Mouse (Mus musculus) CH12.LX (cell line): ENCODE results near the gene 2210408I21Rik. TPM values are rescaled to one million over a fixed set of nuclear protein-coding genes. Genes with fewer than 3 reads are reported as not detected.

Source experiments
- DNase-seq: peaks from one replicate; pipeline ENCODE4 v3.0.0-alpha.2; 2013; ENCODE audit errors: extremely low read depth
- H3K27ac ChIP-seq: 2 replicates; pipeline ENCODE4 v1.5.1; 2012; ENCODE audit warnings: low read depth, mild to moderate bottlenecking, control low read depth, moderate library complexity; ENCODE audit not compliant: insufficient read depth
- H3K27me3 ChIP-seq: replicated peaks from 2 replicates; pipeline ENCODE3; 2012; ENCODE audit warnings: inconsistent platforms
- H3K36me3 ChIP-seq, 2 experiments: replicated peaks in 1 of 2; 2 replicates each; pipeline versions ENCODE3 to v1.6.1; 2012; ENCODE audit warnings: inconsistent platforms in 1 of 2, low read length in 1 of 2, mild to moderate bottlenecking in 1 of 2, mixed read lengths in 1 of 2, moderate library complexity in 1 of 2; ENCODE audit not compliant: control insufficient read depth in 1 of 2, insufficient read depth in 1 of 2
- H3K4me1 ChIP-seq, 2 experiments: 2 replicates each; pipeline ENCODE4 v1.6.1; 2012; ENCODE audit warnings: inconsistent platforms in 1 of 2, moderate library complexity in 1 of 2; ENCODE audit not compliant: insufficient read depth in 2 of 2, control insufficient read depth in 1 of 2
- H3K4me2 ChIP-seq: 2 replicates; pipeline ENCODE4 v1.6.1; 2012; ENCODE audit warnings: low read depth, mild to moderate bottlenecking, control low read depth; ENCODE audit not compliant: poor library complexity, insufficient read depth, severe bottlenecking
- H3K4me3 ChIP-seq, 3 experiments: fragments of 150-350 bp in 1 of 3; sonication (generic) in 1 of 3; replicated peaks in 1 of 3; 2 replicates each; pipeline versions ENCODE3 to v1.5.1; 2011 to 2012; ENCODE audit warnings: low read depth in 2 of 3, low read length in 2 of 3, mild to moderate bottlenecking in 2 of 3, moderate library complexity in 2 of 3, control low read depth in 1 of 3, improper control_type of control experiment in 1 of 3, inconsistent platforms in 1 of 3, mixed read lengths in 1 of 3; ENCODE audit not compliant: poor library complexity in 1 of 3
- H3K79me2 ChIP-seq: replicated peaks from 2 replicates; pipeline ENCODE4 v1.6.1; 2012; ENCODE audit warnings: mild to moderate bottlenecking, moderate library complexity; ENCODE audit not compliant: control insufficient read depth, poor library complexity, insufficient read depth, severe bottlenecking; ENCODE audit errors: extremely low read depth
- H3K9ac ChIP-seq: 2 replicates; pipeline ENCODE4 v1.6.1; 2012; ENCODE audit warnings: low read depth, mild to moderate bottlenecking, control low read depth, moderate library complexity; ENCODE audit not compliant: insufficient read depth
- H3K9me3 ChIP-seq: replicated peaks from 2 replicates; pipeline ENCODE3; 2012; ENCODE audit warnings: low read length, inconsistent platforms, mixed read lengths
- BHLHE40 ChIP-seq: IDR thresholded peaks from 2 replicates; pipeline ENCODE4 v1.6.1; 2011; ENCODE audit warnings: mild to moderate bottlenecking, low read depth, low read length, improper control_type of control experiment
- CHD2 ChIP-seq: IDR thresholded peaks from 2 replicates; pipeline ENCODE4 v1.6.1; 2011; ENCODE audit warnings: low read length, improper control_type of control experiment
- E2F4 ChIP-seq: IDR thresholded peaks from 2 replicates; pipeline ENCODE4 v1.6.1; 2011; ENCODE audit warnings: low read depth, low read length, improper control_type of control experiment; ENCODE audit not compliant: insufficient replicate concordance
- ELF1 ChIP-seq: IDR thresholded peaks from 2 replicates; pipeline ENCODE4 v1.6.1; 2014; ENCODE audit warnings: low read depth, mild to moderate bottlenecking, inconsistent platforms, low read length, improper control_type of control experiment
- HCFC1 ChIP-seq: IDR thresholded peaks from 2 replicates; pipeline ENCODE4 v1.6.1; 2012; ENCODE audit warnings: low read depth, mild to moderate bottlenecking, inconsistent platforms, low read length, improper control_type of control experiment
- JUN ChIP-seq: IDR thresholded peaks from 2 replicates; pipeline ENCODE4 v1.6.1; 2011; ENCODE audit warnings: low read depth, mild to moderate bottlenecking, low read length, improper control_type of control experiment, moderate library complexity; ENCODE audit not compliant: insufficient read depth
- JUND ChIP-seq: conservative IDR thresholded peaks from 2 replicates; pipeline ENCODE4 v1.6.1; 2011; ENCODE audit warnings: low read depth, low read length, improper control_type of control experiment
- MAFK ChIP-seq: IDR thresholded peaks from 2 replicates; pipeline ENCODE4 v1.6.1; 2011; ENCODE audit warnings: low read length, improper control_type of control experiment; ENCODE audit not compliant: insufficient replicate concordance
- MAX ChIP-seq: IDR thresholded peaks from 2 replicates; pipeline ENCODE4 v1.6.1; 2011; ENCODE audit warnings: low read length, improper control_type of control experiment
- MYC ChIP-seq: IDR thresholded peaks from 2 replicates; pipeline ENCODE4 v1.6.1; 2011; ENCODE audit warnings: low read depth, mild to moderate bottlenecking, improper control_type of control experiment, low read length
- NELFE ChIP-seq: IDR thresholded peaks from 2 replicates; pipeline ENCODE4 v1.6.1; 2011; ENCODE audit warnings: low read depth, low read length, improper control_type of control experiment
- NRF1 ChIP-seq: IDR thresholded peaks from 2 replicates; pipeline ENCODE4 v1.6.1; 2014; ENCODE audit warnings: low read depth, mild to moderate bottlenecking, inconsistent platforms, low read length, improper control_type of control experiment, moderate library complexity
- PAX5 ChIP-seq: IDR thresholded peaks from 2 replicates; pipeline ENCODE4 v1.6.1; 2012; ENCODE audit warnings: low read length, inconsistent platforms, mixed read lengths
- POLR2A ChIP-seq: IDR thresholded peaks from 2 replicates; pipeline ENCODE4 v1.6.1; 2011; ENCODE audit warnings: low read depth, mild to moderate bottlenecking, improper control_type of control experiment, low read length
- RAD21 ChIP-seq: IDR thresholded peaks from 2 replicates; pipeline ENCODE4 v1.6.1; 2011; ENCODE audit warnings: low read depth, mild to moderate bottlenecking, low read length, improper control_type of control experiment, moderate library complexity
- RCOR1 ChIP-seq: conservative IDR thresholded peaks from 2 replicates; pipeline ENCODE4 v1.6.1; 2012; ENCODE audit warnings: low read depth, mild to moderate bottlenecking, inconsistent platforms, low read length, improper control_type of control experiment
- SIN3A ChIP-seq: IDR thresholded peaks from 2 replicates; pipeline ENCODE4 v1.6.1; 2012; ENCODE audit warnings: low read length, improper control_type of control experiment, inconsistent platforms
- SMC3 ChIP-seq: IDR thresholded peaks from 2 replicates; pipeline ENCODE4 v1.6.1; 2011; ENCODE audit warnings: low read depth, low read length, improper control_type of control experiment
- TBP ChIP-seq: conservative IDR thresholded peaks from 2 replicates; pipeline ENCODE4 v1.6.1; 2011; ENCODE audit warnings: low read depth, low read length, improper control_type of control experiment
- UBTF ChIP-seq: IDR thresholded peaks from 2 replicates; pipeline ENCODE4 v1.6.1; 2012; ENCODE audit warnings: low read depth, mild to moderate bottlenecking, inconsistent platforms, low read length, improper control_type of control experiment, moderate library complexity
- USF2 ChIP-seq: conservative IDR thresholded peaks from 2 replicates; pipeline ENCODE4 v1.6.1; 2011; ENCODE audit warnings: low read depth, low read length, improper control_type of control experiment
- ZKSCAN1 ChIP-seq: IDR thresholded peaks from 2 replicates; pipeline ENCODE4 v1.6.1; 2012; ENCODE audit warnings: low read depth, inconsistent platforms, low read length, improper control_type of control experiment, borderline replicate concordance
- ZMIZ1 ChIP-seq: IDR thresholded peaks from 2 replicates; pipeline ENCODE4 v1.6.1; 2012; ENCODE audit warnings: low read depth, mild to moderate bottlenecking, inconsistent platforms, low read length, improper control_type of control experiment
- ZNF384 ChIP-seq: IDR thresholded peaks from 2 replicates; pipeline ENCODE4 v1.6.1; 2012; ENCODE audit warnings: low read depth, low read length, improper control_type of control experiment, inconsistent platforms
- dilution Hi-C: fragments of 300-500 bp; cut with MboI; formaldehyde crosslinking; loops from 2 replicates; pipeline ENCODE4 v1.14.3; 2020; ENCODE audit warnings: low sequenced_read_pairs; ENCODE audit not compliant: extremely low pct_unique_long_range_greater_than_20kb, extremely low pct_ligation_motif_present
- in situ Hi-C: fragments of 300-500 bp; cut with MboI; formaldehyde crosslinking; loops from 3 replicates; pipeline ENCODE4 v1.14.3; 2019; ENCODE audit warnings: low sequenced_read_pairs, low pct_ligation_motif_present, low pct_unique_long_range_greater_than_20kb, mixed read lengths
- polyA plus RNA-seq: library from polyadenylated mRNA; unstranded; fragments of >175 nt; gene quantifications from 2 replicates; pipeline ENCODE4 v1.2.1, GENCODE M21; 2012; ENCODE audit warnings: low read depth; ENCODE audit not compliant: insufficient read length
- total RNA-seq, 2 experiments: library from RNA; depleted of rRNA; stranded (reverse); fragments of 300-350 nt in 1 of 2; fragments of >200 nt in 1 of 2; gene quantifications; 2 replicates each; pipeline ENCODE4 v1.2.3; 2012 to 2014

The 2210408I21Rik gene
- total and polyA plus RNA-seq, 3 experiments, result 5.6 to 14.7 (median 7.7) TPM

- H3K9me3 ChIP-seq, result no peaks in the 10 kb centered on the region
- no peak for DNase-seq
- H3K79me2 ChIP-seq, result no peaks in the 10 kb centered on the region
- no peak overlapping the region for H3K27ac ChIP-seq
- in situ Hi-C loops (no loop called here), dilution Hi-C loops (no loop called here)
- H3K9ac ChIP-seq, result no peak overlapping the region
- no peaks in the 10 kb centered on the region for H3K36me3 ChIP-seq
- no peak for TF ChIP-seq ELF1
- no peak for TF ChIP-seq ZKSCAN1
- TF ChIP-seq NRF1, result no peak
- no peak for TF ChIP-seq E2F4
- no peak for TF ChIP-seq HCFC1
- no peak for TF ChIP-seq PAX5
- no peak overlapping the region for H3K4me2 ChIP-seq
- H3K27me3 ChIP-seq, result no peaks in the 10 kb centered on the region
- H3K4me3 ChIP-seq, result no peak overlapping the region
- H3K4me1 ChIP-seq, result peaks cover 0 to 7% of the 10 kb centered on the region in 2 experiments; a peak in 1 of 4 replicates
Measured at GRCm38 (mm10) chr13:77262715-77263338, 127.5 kb downstream of the 2210408I21Rik start.

GRCm38 (mm10) chr13:77263400-77264179 is 128.2 kb downstream of the 2210408I21Rik start:
- no peak overlapping the region for H3K27ac ChIP-seq
- no peak overlapping the region for H3K4me2 ChIP-seq
- no peaks in the 10 kb centered on the region for H3K36me3 ChIP-seq
- dilution Hi-C loops (no loop called here), in situ Hi-C loops (no loop called here)
- no peaks in the 10 kb centered on the region for H3K9me3 ChIP-seq
- H3K27me3 ChIP-seq, result no peaks in the 10 kb centered on the region
- H3K4me3 ChIP-seq, result no peak overlapping the region
- peaks cover 0 to 7% of the 10 kb centered on the region in 2 experiments; a peak in 1 of 4 replicates for H3K4me1 ChIP-seq
- no peaks in the 10 kb centered on the region for H3K79me2 ChIP-seq
- TF ChIP-seq POLR2A (no peak), SMC3 (no peak), MAFK (no peak), SIN3A (no peak), ZMIZ1 (no peak), JUND (no peak), TBP (no peak), USF2 (no peak), ELF1 (no peak), RCOR1 (no peak), RAD21 (no peak), ZNF384 (no peak), MYC (no peak), MAX (no peak), JUN (no peak), NRF1 (no peak), UBTF (no peak), BHLHE40 (no peak), NELFE (no peak), CHD2 (no peak)
- TF ChIP-seq, all 38 proteins: peak for 0
- no peak overlapping the region for H3K9ac ChIP-seq
- no peak for DNase-seq
